Mouse (Mus musculus) erythroblast, embryonic 14.5 days (primary cell): ENCODE results near the gene Bnipl.

Experiments used
- GATA1 ChIP-seq: IDR thresholded peaks from 2 replicates; pipeline ENCODE4 v1.6.1; 2012; ENCODE audit warnings: low read length, inconsistent platforms, mixed read lengths
- TAL1 ChIP-seq: IDR thresholded peaks from 3 replicates; pipeline ENCODE4 v1.6.1; 2012; ENCODE audit warnings: low read length, inconsistent platforms, mixed read lengths

GRCm38 (mm10) chr3:95228894-95229780 lies 21.9 kb downstream of the Bnipl start:
- TF ChIP-seq TAL1 (no peak), GATA1 (no peak)
